Mouse (Mus musculus) CD4-positive, CD25-positive, alpha-beta regulatory T cell, adult 4 months (primary cell): ENCODE data around the gene Fam168a. TPM values are rescaled to one million over a fixed set of nuclear protein-coding genes. Genes with fewer than 3 reads are reported as not detected.

Experiments used
- ATAC-seq: one replicate; pipeline ENCODE4 v1.8.0; 2017
- polyA plus RNA-seq, 2 experiments: library from polyadenylated mRNA; unstranded; fragments of 100-300 nt; shearing (Covaris generic); gene quantifications; one replicate each; pipeline ENCODE4 v1.2.1; 2017

Fam168a gene
- polyA plus RNA-seq, 2 experiments from 2014 or later: 21.6 to 32.8 TPM

DNA sequence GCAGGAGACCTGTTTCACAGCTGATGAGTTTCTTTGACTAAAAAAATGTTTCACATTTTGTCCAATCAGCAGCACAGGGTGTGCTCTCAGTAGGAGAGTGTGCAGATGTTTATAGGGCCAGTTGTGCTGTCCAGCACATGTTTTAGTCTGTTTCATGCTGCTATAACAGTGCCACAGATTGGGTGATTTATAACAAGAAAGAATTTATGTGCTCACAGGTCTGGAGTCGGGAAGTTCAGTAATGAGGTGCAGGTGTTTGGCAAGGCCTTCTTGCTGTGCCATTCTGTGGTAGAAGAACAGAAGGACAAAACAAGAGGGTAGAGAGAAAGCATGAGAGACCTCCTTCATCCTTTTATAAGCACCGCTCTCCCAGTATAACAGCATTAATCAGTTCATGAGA is 78.2 kb downstream of the Fam168a start:
- no peak for ATAC-seq

DNA sequence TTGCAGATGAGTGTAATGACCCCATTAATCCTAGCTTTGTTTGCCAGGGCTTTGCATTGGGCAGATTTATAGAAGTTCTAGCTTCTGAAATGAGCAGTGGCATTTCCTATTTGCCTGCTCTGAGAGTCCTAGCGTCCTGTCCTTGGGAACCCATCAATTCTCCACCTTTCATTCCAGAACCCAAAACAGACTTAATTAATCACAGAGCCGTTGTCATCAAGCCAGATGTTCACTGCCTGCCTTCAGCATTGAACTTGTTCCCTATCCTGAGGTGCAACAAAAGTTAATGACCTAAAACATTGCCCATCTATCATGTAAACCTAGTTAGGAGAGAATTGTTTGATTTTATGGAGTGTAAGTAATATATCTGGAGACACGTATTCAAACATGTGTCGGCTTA is 79.0 kb downstream of the Fam168a start:
- no peak for ATAC-seq

DNA sequence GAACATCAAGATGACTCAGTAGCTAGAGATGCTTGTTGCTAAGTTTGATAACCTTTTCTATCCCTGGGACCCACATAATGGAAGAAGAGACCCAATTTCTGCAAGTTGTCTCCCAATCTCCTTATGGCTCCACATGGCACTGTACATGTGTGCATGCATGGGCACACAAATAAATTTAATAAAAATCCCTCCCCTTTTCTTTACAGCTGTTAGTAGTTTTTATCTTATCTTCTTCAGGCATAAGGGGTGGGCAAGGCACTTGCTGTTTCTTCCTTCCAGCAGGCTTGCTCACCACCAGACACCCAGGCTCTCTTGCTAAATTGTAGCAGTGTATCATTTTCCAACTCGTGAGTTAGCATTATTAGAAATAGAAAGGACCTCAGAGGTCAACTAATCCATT is 79.6 kb downstream of the Fam168a start:
- ATAC-seq: no peak

GRCm38 (mm10) chr7:100788291-100788690 is 81.9 kb downstream of the Fam168a start:
- ATAC-seq: no peak

- no peak for ATAC-seq
Observed at GRCm38 (mm10) chr7:100798810-100799209, 92.4 kb downstream of the Fam168a start.

DNA sequence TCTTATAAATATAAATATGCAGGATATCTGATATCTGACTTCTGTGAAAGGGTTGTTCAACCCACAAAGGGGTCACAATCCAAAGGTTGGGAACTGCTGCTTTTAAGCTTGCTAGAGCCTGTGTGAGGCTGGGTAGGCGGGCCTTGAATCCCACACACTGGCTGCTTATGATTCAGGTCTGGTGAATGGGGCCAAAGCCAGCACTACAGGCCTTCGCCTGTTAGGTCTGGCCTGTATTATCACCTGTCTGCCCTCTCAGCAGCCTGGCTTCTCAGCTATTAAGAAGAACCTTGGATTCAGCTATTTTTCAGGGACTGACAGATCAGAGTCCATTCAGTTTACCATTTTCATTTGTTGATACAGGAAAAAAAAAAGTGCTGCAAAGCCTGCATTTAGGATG is 99.0 kb downstream of the Fam168a start:
- ATAC-seq: no peak

- no peak for ATAC-seq
Observed at GRCm38 (mm10) chr7:100811912-100812311, 105.5 kb downstream of the Fam168a start.

DNA sequence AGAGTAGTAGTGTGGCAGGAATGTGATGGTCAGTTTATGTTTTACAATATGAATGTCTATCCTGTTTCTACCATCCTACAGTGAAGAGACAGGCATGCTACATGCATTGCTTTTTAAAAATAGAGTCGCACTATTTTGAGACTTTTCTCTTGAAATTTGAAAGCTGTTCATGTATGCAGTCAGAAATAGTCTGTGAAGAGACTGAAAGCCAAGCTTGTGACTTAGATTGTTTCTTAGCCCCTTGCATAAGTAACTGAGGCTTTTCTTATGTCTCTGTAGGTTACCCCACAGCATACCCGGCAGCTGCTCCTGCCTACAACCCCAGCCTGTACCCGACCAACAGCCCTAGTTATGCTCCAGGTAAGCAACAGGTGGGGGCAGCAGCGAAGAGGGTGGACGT is 106.2 kb downstream of the Fam168a start:
- ATAC-seq: no peak

- no peak for ATAC-seq
Observed at GRCm38 (mm10) chr7:100815900-100816570, 109.6 kb downstream of the Fam168a start.

GRCm38 (mm10) chr7:100816759-100817441 is 110.5 kb downstream of the Fam168a start:
- ATAC-seq: no peak

DNA sequence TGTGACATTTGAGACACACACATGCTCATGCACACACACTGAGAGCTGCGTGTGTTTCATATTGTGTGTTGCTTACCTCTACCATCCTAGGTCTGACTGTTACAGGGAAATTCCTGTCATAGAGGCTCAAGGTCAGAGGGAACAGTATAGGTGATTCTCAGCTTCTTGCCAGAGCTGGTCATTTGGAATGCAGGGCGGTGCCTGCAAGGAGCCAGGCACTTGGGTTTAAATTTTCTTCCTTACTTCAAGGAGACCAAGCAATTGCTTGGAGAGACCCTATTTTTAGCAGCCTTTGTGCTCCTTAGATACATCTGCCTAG is 111.0 kb downstream of the Fam168a start:
- no peak for ATAC-seq

DNA sequence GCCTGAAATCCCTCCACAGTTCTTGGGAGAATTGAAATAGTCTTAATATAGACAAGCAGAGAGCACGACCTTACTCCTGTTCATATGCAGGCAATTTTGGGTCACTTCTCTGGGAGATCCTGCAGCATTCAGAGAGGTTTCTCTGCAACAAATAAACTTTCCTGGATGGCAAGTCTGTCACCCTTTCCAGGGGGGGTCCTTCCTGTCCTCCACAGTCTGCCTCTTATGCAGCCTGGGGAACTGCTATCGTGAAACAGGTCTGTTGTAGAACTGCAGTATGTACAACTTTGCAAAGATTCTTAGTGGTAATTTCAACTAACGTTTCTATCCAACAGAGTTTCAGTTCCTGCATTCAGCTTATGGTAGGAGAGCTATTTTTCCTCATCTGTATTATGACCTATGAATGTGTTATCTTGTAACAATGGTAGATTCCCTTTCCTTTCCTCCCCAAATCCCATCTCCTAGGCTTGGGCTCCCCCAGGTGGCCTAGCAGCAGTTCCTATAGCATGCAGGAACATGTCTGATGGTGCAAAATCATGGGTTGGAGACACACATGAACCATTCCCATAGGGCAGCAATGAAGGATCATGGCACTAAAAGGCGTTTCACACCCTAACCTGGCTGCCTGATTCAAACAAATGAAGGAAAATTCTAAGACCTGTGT is 112.1 kb downstream of the Fam168a start:
- no peak for ATAC-seq

- no peak for ATAC-seq
Observed at GRCm38 (mm10) chr7:100824661-100825060, 118.2 kb downstream of the Fam168a start.

GRCm38 (mm10) chr7:100828549-100828948 is 122.1 kb downstream of the Fam168a start:
- no peak for ATAC-seq

- ATAC-seq: no peak
Observed at GRCm38 (mm10) chr7:100833859-100834258, 127.4 kb downstream of the Fam168a start.

DNA sequence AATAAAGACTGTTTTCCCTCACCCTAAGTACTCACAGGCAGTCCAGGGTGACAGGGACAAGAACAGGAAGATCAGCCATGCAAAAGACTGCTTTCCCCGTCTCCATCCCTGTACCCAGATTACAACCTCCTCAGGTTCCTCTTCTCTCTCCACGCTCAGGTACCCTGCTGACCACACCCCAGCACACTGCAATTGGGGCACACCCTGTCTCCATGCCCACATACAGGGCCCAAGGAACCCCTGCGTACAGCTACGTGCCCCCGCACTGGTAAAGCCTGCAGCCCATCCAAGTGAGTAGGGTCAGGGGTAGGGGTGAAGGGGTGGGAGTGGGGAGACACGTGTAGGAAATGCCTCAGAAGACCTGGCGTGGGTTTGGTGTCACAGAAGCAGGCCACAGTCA is 128.7 kb downstream of the Fam168a start:
- ATAC-seq: no peak

DNA sequence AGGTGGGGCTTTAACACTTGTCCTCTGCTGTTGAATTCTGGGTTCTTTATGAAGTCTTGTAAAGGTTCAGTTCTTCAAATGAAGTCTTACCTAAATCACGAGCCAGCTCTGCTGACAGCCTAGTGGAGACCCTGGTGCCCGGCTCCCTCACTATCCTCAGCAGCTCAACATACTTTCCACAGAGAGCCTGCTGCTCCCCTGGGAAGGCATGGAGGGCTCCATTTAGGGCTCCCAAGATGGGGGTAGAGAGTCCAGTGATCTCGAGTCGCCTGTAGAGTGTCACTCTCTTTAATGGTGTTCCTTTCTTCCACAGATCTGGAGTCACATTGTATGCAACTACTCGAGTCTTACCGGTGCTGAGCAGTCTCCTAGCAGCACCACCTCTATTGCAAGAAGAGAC is 129.3 kb downstream of the Fam168a start:
- no peak for ATAC-seq

GRCm38 (mm10) chr7:100836657-100837056 is 130.2 kb downstream of the Fam168a start:
- ATAC-seq: no peak

DNA sequence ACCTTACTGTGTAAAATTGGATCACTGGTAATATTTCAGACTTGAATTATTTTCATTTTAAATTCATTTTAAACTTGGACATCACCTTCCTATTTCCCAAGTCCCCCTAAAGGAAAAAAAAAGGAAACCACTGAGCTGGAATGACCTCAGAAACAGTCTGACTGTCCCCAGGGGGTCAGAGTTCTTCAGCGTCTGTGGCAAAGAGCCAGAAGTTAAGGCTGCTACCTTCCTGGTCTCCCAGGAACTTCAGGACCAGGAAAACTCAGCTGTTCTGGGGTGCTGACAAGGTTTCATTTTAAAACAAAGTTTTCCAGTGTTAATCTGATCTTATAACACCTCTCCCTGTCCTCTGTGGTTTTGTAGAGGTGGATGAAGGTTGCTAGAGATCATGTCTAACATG is 131.3 kb downstream of the Fam168a start:
- no peak for ATAC-seq

GRCm38 (mm10) chr7:100839632-100840402 is 133.4 kb downstream of the Fam168a start:
- no peak for ATAC-seq

DNA sequence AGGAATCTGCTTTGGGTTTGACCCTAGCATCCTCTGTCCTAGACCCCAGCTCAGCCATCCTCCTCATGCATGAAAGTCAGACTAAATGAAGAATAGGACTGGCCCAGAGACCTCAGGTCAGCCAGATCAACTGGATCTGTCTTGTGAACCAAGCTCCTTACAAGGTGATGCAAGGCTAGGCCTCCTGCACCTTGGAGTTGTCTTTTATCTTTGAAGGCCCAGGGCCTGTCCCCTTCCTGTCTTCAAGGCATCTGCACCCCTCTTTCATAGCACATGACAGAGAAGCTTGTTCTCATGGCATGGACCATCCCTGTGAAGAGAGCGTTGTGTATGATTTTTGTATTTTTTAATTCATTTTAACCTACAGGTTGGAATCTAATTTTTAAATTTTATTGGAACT is 134.5 kb downstream of the Fam168a start:
- no peak for ATAC-seq

DNA sequence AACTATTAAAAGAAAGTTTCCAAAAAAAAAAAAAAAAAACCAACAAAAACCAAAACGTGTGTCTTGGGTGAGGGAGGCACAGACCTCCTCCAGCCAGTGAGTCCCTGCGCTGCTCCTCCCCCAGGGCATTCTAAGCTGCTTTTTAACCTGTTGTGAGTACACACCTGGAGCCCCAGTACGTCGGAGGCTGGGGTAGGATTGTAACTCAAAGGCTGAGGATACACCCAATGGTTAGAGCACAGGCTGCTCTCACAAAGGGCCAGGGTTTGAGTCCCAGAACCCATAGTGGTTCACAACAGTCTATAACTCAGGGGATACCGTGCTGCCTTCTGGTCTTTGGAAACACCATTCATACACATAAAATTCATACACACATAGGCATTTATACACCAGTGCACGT is 135.2 kb downstream of the Fam168a start:
- no peak for ATAC-seq

GRCm38 (mm10) chr7:100842175-100842574 is 135.7 kb downstream of the Fam168a start:
- no peak for ATAC-seq
